Mouse (Mus musculus) limb, embryonic 12.5 days (tissue): ENCODE results near the gene Zfp316. TPM values are rescaled to one million over a fixed set of nuclear protein-coding genes. Genes with fewer than 3 reads are reported as not detected.

Experiments used
- ATAC-seq: fragments of 200-750 bp; cut with Nextera tagmentation; 2 replicates; pipeline ENCODE4 v1.8.0; 2017; ENCODE audit warnings: low read depth, moderate TSS enrichment; ENCODE audit not compliant: insufficient number of reproducible peaks, insufficient read depth, low FRiP score, low TSS enrichment
- H3K27ac ChIP-seq: fragments of 300-500 bp; sonication (generic); 2 replicates; pipeline ENCODE4 v1.5.1; 2016; ENCODE audit warnings: mild to moderate bottlenecking, moderate library complexity
- H3K27me3 ChIP-seq: fragments of 300-500 bp; sonication (generic); 2 replicates; pipeline ENCODE4 v1.6.1; 2016; ENCODE audit warnings: mild to moderate bottlenecking, moderate library complexity
- H3K36me3 ChIP-seq: fragments of 300-500 bp; sonication (generic); 2 replicates; pipeline ENCODE4 v1.6.1; 2016; ENCODE audit warnings: mild to moderate bottlenecking, moderate library complexity
- H3K4me1 ChIP-seq: fragments of 300-500 bp; sonication (generic); replicated peaks from 2 replicates; pipeline ENCODE4 v1.6.1; 2016
- H3K4me2 ChIP-seq: fragments of 300-500 bp; sonication (generic); 2 replicates; pipeline ENCODE4 v1.6.1; 2016; ENCODE audit warnings: mild to moderate bottlenecking, moderate library complexity
- H3K4me3 ChIP-seq: fragments of 300-500 bp; sonication (generic); replicated peaks from 2 replicates; pipeline ENCODE4 v1.5.1; 2016; ENCODE audit warnings: mild to moderate bottlenecking
- H3K9ac ChIP-seq: fragments of 300-500 bp; sonication (generic); replicated peaks from 2 replicates; pipeline ENCODE4 v1.6.1; 2016; ENCODE audit warnings: mild to moderate bottlenecking, moderate library complexity
- H3K9me3 ChIP-seq: fragments of 300-500 bp; sonication (generic); 2 replicates; pipeline ENCODE4 v1.6.1; 2016; ENCODE audit warnings: mild to moderate bottlenecking, moderate library complexity
- WGBS: fragments of 180-500 bp; shearing (Covaris S2); methylation state at CpG from one replicate; pipeline ENCODE4 v1.1.7; 2016; 5-methylcytosine and 5-hydroxymethylcytosine counted together
- polyA plus RNA-seq: library from polyadenylated mRNA; unstranded; fragments of >200 nt; fragmentation: Nextera tagmentation; extraction: Ambion mirVana; gene quantifications from 2 replicates; pipeline ENCODE4 v1.2.1, GENCODE M21; 2016

Zfp316 gene
- polyA plus RNA-seq, 1 experiment from 2014 or later = 11.0 TPM

- H3K9me3 ChIP-seq = no peaks in the 10 kb centered on the region
- H3K4me2 ChIP-seq = no peak overlapping the region
- H3K27ac ChIP-seq = no peak overlapping the region
- no peaks in the 10 kb centered on the region for H3K36me3 ChIP-seq
- H3K27me3 ChIP-seq = no peaks in the 10 kb centered on the region
- H3K4me1 ChIP-seq = no peaks in the 10 kb centered on the region
- ATAC-seq = no peak
- 69% methylated on average over 1 of the region's 1 CpGs for WGBS
- no peak overlapping the region for H3K4me3 ChIP-seq
- H3K9ac ChIP-seq = no peak overlapping the region
Observed at GRCm38 (mm10) chr5:143222287-143222686, 47.5 kb downstream of the Zfp316 start.

GRCm38 (mm10) chr5:143220996-143221395 lies 48.8 kb downstream of the Zfp316 start:
- Histone ChIP-seq H3K36me3 (no peaks in the 10 kb centered on the region), H3K4me3 (no peak overlapping the region), H3K9ac (no peak overlapping the region), H3K27me3 (no peaks in the 10 kb centered on the region), H3K4me2 (no peak overlapping the region), H3K9me3 (no peaks in the 10 kb centered on the region), H3K4me1 (no peaks in the 10 kb centered on the region), H3K27ac (no peak overlapping the region)
- ATAC-seq = no peak
- 85% methylated on average over 5 of the region's 5 CpGs for WGBS

GRCm38 (mm10) chr5:143213832-143214231 lies 56.0 kb downstream of the Zfp316 start:
- H3K4me3 ChIP-seq = no peak overlapping the region
- H3K36me3 ChIP-seq = no peaks in the 10 kb centered on the region
- WGBS = 62% methylated on average over 2 of the region's 2 CpGs
- H3K27me3 ChIP-seq = no peaks in the 10 kb centered on the region
- no peak overlapping the region for H3K9ac ChIP-seq
- no peaks in the 10 kb centered on the region for H3K4me1 ChIP-seq
- peaks cover 2% of the 10 kb centered on the region for H3K9me3 ChIP-seq
- no peak overlapping the region for H3K27ac ChIP-seq
- no peak for ATAC-seq
- H3K4me2 ChIP-seq = no peak overlapping the region

DNA sequence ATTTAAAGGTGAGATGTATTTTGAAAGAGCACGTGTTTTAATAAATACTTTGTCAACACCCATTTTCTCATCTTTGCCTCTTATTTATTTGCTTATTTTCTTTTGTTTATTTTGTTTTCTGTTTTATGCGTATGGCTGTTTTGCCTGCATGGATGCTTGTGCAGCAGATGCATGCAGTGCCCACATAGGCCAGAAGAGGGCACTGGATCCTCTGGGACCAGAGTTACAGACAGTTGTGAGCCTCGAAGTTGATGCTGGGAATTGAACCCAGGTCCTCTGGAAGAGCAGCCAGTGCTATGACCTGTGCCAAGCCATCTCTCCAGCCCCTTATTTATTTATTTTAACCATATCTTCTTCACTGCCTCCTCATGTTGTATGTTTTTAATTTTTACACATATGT lies 64.8 kb downstream of the Zfp316 start:
- WGBS = 75% methylated on average over 3 of the region's 3 CpGs
- no peak for ATAC-seq
- Histone ChIP-seq H3K27ac (no peak overlapping the region), H3K4me1 (no peaks in the 10 kb centered on the region), H3K9ac (no peak overlapping the region), H3K36me3 (no peaks in the 10 kb centered on the region), H3K27me3 (no peaks in the 10 kb centered on the region), H3K9me3 (peaks cover 12% of the 10 kb centered on the region), H3K4me2 (no peak overlapping the region), H3K4me3 (no peak overlapping the region)

Other genes starting within 250 kb of the Zfp316 start
- 58.2 and 60.1 TPM in 2 replicates for gene Rnf216, start 157.0 kb downstream of the Zfp316 start, polyA plus RNA-seq
- not detected in 2 replicates for gene Olfr718-ps1, start 122.4 kb downstream of the Zfp316 start, polyA plus RNA-seq
- 19.4 and 21.5 TPM in 2 replicates for gene Rbak, start 89.2 kb downstream of the Zfp316 start, polyA plus RNA-seq
- not detected in 2 replicates for gene Spdye4b, start 89.0 kb downstream of the Zfp316 start, polyA plus RNA-seq
- not detected in 2 replicates for gene Spdye4a, start 43.1 kb downstream of the Zfp316 start, polyA plus RNA-seq
- gene Zfp12, start 34.9 kb downstream of the Zfp316 start, polyA plus RNA-seq = 25.1 and 26.1 TPM in 2 replicates
- 0.12 and 0.18 TPM in 2 replicates for gene Zfp853, start 23.6 kb upstream of the Zfp316 start, polyA plus RNA-seq
- 53.9 and 56.9 TPM in 2 replicates for gene E130309D02Rik, start 45.3 kb upstream of the Zfp316 start, polyA plus RNA-seq
- 77.1 and 87.0 TPM in 2 replicates for gene Zdhhc4, start 59.2 kb upstream of the Zfp316 start, polyA plus RNA-seq
- gene Grid2ip, start 87.3 kb upstream of the Zfp316 start, polyA plus RNA-seq = 0.64 and 0.65 TPM in 2 replicates
- gene Kdelr2, start 133.8 kb upstream of the Zfp316 start, polyA plus RNA-seq = 288 and 297 TPM in 2 replicates
- 10.5 and 11.1 TPM in 2 replicates for gene Daglb, start 194.6 kb upstream of the Zfp316 start, polyA plus RNA-seq